Comparison of ENCODE assay signal across 8 mouse cellular contexts in the genomic region with DNA sequence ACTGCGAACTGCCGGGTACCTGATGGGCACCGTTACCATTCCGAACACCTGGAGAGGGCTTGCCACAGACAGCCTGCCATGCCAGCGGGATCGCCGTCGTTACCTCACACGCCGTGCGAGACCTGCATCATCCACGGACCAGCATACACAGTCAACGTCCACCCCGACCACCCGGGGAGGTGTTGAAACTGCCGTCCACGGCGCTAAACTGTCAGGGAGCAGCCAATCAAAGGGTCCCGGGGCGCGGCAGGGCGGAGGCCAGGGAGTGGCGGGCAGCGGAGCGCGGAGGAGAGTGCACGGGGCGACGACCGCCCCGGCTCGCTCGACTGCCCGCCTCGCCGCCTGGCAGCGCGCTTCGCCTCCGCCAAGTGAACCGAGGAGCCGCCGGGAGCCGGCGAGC. TPM values are rescaled to one million over a fixed set of nuclear protein-coding genes. Genes with fewer than 3 reads are reported as not detected.
DNase-seq lines count a peak whose midpoint lies in the region; ATAC-seq lines count a peak whose summit lies in the region.

No protein-coding gene starts in this region.

- H3K27ac ChIP-seq in hindbrain, embryonic 12.5 days = peak overlapping the region; percentile 90

- H3K9me3 ChIP-seq in hindbrain, embryonic 12.5 days (replicated peaks) = no peaks in the 10 kb centered on the region

- peak; percentile 81 for ATAC-seq in hindbrain, embryonic 12.5 days (ENCODE audit: low FRiP score)

- peak overlapping the region; percentile 90 for H3K4me3 ChIP-seq in hindbrain, embryonic 12.5 days

- H3K4me1 ChIP-seq in hindbrain, embryonic 12.5 days = peaks cover 16% of the 10 kb centered on the region

- H3K36me3 ChIP-seq in hindbrain, embryonic 12.5 days = no peaks in the 10 kb centered on the region

- no peaks in the 10 kb centered on the region for H3K27me3 ChIP-seq in hindbrain, embryonic 12.5 days

- peak overlapping the region; percentile 91 for H3K9ac ChIP-seq in hindbrain, embryonic 12.5 days

- peak; percentile 34 for DNase-seq in T-cell, adult 2 months (ENCODE audit: low spot score)
- peak; percentile 84 to 85 for DNase-seq in cerebellum, postnatal 10 days
- DNase-seq in frontal cortex, postnatal 25 days (ENCODE audit: low spot score in 2 of 2) = peak; percentile 23 to 36
- DNase-seq in left cerebral cortex, postnatal 4 days = peak; percentile 60
- DNase-seq in mesoderm, embryonic 11.5 days (ENCODE audit: low read depth, low spot score) = peak; percentile 64
- DNase-seq in right cerebral cortex, postnatal 36 days (ENCODE audit: low spot score in 2 of 2) = peak; percentile 20 to 26
- DNase-seq in adipocyte (ENCODE audit: low spot score) = no peak

- under 1% methylated on average over 43 of the region's 45 CpGs for WGBS in hindbrain, embryonic 12.5 days

- peak overlapping the region; percentile 90 for H3K4me2 ChIP-seq in hindbrain, embryonic 12.5 days (replicated peaks)

- intact Hi-C loops in left cerebral cortex, postnatal 4 days (cut with DNase I) = no loop called here

RNA-seq across cellular contexts. Expression of a gene that starts 28.4 kb away (rescaled TPM):
- polyA plus RNA-seq in hindbrain, embryonic 12.5 days (2016; fragmentation: Nextera tagmentation; extraction: Ambion mirVana) = 34.2 and 40.8 TPM in 2 replicates
- total RNA-seq in left cerebral cortex, postnatal 4 days (2021) = 100 to 1,000 TPM; 329 to 336 TPM

RNA-seq across cellular contexts. Expression of a gene that starts 28.4 kb away (rescaled TPM):
- 108 and 143 TPM in 2 replicates for polyA plus RNA-seq in hindbrain, embryonic 12.5 days (2016; fragmentation: Nextera tagmentation; extraction: Ambion mirVana)
- 100 to 1,000 TPM; 129 to 143 TPM for total RNA-seq in left cerebral cortex, postnatal 4 days (2021)
